Mouse (Mus musculus) erythroblast, embryonic 14.5 days (primary cell): ENCODE measurements around the gene Agap2. TPM values are rescaled to one million over a fixed set of nuclear protein-coding genes. Genes with fewer than 3 reads are reported as not detected.

Source experiments
- H3K27me3 ChIP-seq: 2 replicates; pipeline ENCODE4 v1.6.1; 2012; ENCODE audit warnings: inconsistent platforms; ENCODE audit not compliant: control insufficient read depth
- H3K36me3 ChIP-seq: 2 replicates; pipeline ENCODE4 v1.6.1; 2012; ENCODE audit warnings: mild to moderate bottlenecking, inconsistent platforms; ENCODE audit not compliant: control insufficient read depth
- H3K4me1 ChIP-seq: 2 replicates; pipeline ENCODE4 v1.6.1; 2012; ENCODE audit warnings: inconsistent platforms; ENCODE audit not compliant: control insufficient read depth
- H3K4me3 ChIP-seq: replicated peaks from 2 replicates; pipeline ENCODE3; 2012; ENCODE audit warnings: moderate library complexity, mild to moderate bottlenecking, inconsistent platforms
- H3K9me3 ChIP-seq: 2 replicates; pipeline ENCODE4 v1.6.1; 2012; ENCODE audit warnings: low read length, inconsistent platforms, mixed read lengths; ENCODE audit not compliant: control insufficient read depth
- GATA1 ChIP-seq: IDR thresholded peaks from 2 replicates; pipeline ENCODE4 v1.6.1; 2012; ENCODE audit warnings: low read length, inconsistent platforms, mixed read lengths
- TAL1 ChIP-seq: IDR thresholded peaks from 3 replicates; pipeline ENCODE4 v1.6.1; 2012; ENCODE audit warnings: low read length, inconsistent platforms, mixed read lengths
- polyA plus RNA-seq: library from polyadenylated mRNA; stranded (reverse); fragments of >175 nt; gene quantifications from 2 replicates; pipeline ENCODE4 v1.2.3, GENCODE M21; 2012

The Agap2 gene
- polyA plus RNA-seq: 0.07 and 0.10 TPM in 2 replicates

- Histone ChIP-seq H3K4me1 (peaks cover 42% of the 10 kb centered on the region), H3K27me3 (peaks cover 52% of the 10 kb centered on the region), H3K4me3 (peak within 1 kb of the TSS; percentile 26), H3K9me3 (peaks cover under 1% of the 10 kb centered on the region; the same call in 1 of the 2 replicates), H3K36me3 (no peaks in the 10 kb centered on the region)
- no peak for TF ChIP-seq GATA1
- no peak for TF ChIP-seq TAL1
These were observed at the start of gene Agap2 for GRCm38 (mm10) chr10:127075080-127075479. Agap2 (plus strand) TSS chr10:127075284.

GRCm38 (mm10) chr10:127030336-127031296 is 44.5 kb upstream of the Agap2 start, which contains the start of gene Tsfm:
Tsfm (minus strand) TSS chr10:127030840.
- no peak for TF ChIP-seq GATA1
- TF ChIP-seq TAL1: no peak
- Histone ChIP-seq H3K4me1 (peaks cover 15% of the 10 kb centered on the region), H3K27me3 (peaks cover 2% of the 10 kb centered on the region), H3K9me3 (no peaks in the 10 kb centered on the region), H3K36me3 (peaks cover 34% of the 10 kb centered on the region), H3K4me3 (peak within 1 kb of the TSS; percentile 84)

- H3K4me1 ChIP-seq: peaks cover 15% of the 10 kb centered on the region
- no peak overlapping the region for H3K4me3 ChIP-seq
- peaks cover 19% of the 10 kb centered on the region for H3K27me3 ChIP-seq
- H3K36me3 ChIP-seq: peaks cover 10% of the 10 kb centered on the region
- no peak for TF ChIP-seq TAL1
- TF ChIP-seq GATA1: no peak
- no peaks in the 10 kb centered on the region for H3K9me3 ChIP-seq
These were observed 41.8 kb upstream of the Agap2 start for GRCm38 (mm10) chr10:127033301-127033741.

- peaks cover 48% of the 10 kb centered on the region for H3K27me3 ChIP-seq
- H3K36me3 ChIP-seq: no peaks in the 10 kb centered on the region
- H3K9me3 ChIP-seq: peaks cover 4% of the 10 kb centered on the region
- peaks cover 6% of the 10 kb centered on the region for H3K4me1 ChIP-seq
- H3K4me3 ChIP-seq: no peak overlapping the region
- TF ChIP-seq TAL1 (no peak), GATA1 (no peak)
These were observed 38.8 kb upstream of the Agap2 start for GRCm38 (mm10) chr10:127036273-127036672.

GRCm38 (mm10) chr10:127037641-127038040 is 37.4 kb upstream of the Agap2 start:
- TF ChIP-seq TAL1 (no peak), GATA1 (no peak)
- Histone ChIP-seq H3K4me3 (no peak overlapping the region), H3K9me3 (peaks cover 4% of the 10 kb centered on the region), H3K27me3 (peaks cover 56% of the 10 kb centered on the region), H3K4me1 (peaks cover 20% of the 10 kb centered on the region), H3K36me3 (no peaks in the 10 kb centered on the region)

- H3K27me3 ChIP-seq: peaks cover 55% of the 10 kb centered on the region
- peaks cover 27% of the 10 kb centered on the region for H3K4me1 ChIP-seq
- peaks cover 16% of the 10 kb centered on the region for H3K36me3 ChIP-seq
- H3K4me3 ChIP-seq: peak overlapping the region; percentile 80
- no peak for TF ChIP-seq TAL1
- TF ChIP-seq GATA1: no peak
- H3K9me3 ChIP-seq: peaks cover 4% of the 10 kb centered on the region
These were observed 34.4 kb upstream of the Agap2 start for GRCm38 (mm10) chr10:127040569-127041214.

GRCm38 (mm10) chr10:127041274-127041766 is 33.8 kb upstream of the Agap2 start, which contains the start of the genes Mettl1 and Eef1akmt3:
Mettl1 (plus strand) TSS chr10:127041414.
Eef1akmt3 (minus strand) TSS chr10:127041513.
- H3K27me3 ChIP-seq: peaks cover 50% of the 10 kb centered on the region
- no peak for TF ChIP-seq TAL1
- TF ChIP-seq GATA1: no peak
- H3K4me1 ChIP-seq: peaks cover 27% of the 10 kb centered on the region
- H3K9me3 ChIP-seq: peaks cover 4% of the 10 kb centered on the region
- H3K4me3 ChIP-seq: peak within 1 kb of the TSS; percentile 80
- peaks cover 18% of the 10 kb centered on the region for H3K36me3 ChIP-seq

- peaks cover 47% of the 10 kb centered on the region for H3K27me3 ChIP-seq
- TF ChIP-seq GATA1 (no peak), TAL1 (no peak)
- peak overlapping the region; percentile 80 for H3K4me3 ChIP-seq
These were observed 33.2 kb upstream of the Agap2 start for GRCm38 (mm10) chr10:127041774-127042338.

More at GRCm38 (mm10) chr10:127041774-127042338, 33.2 kb upstream of the Agap2 start:
- H3K4me1 ChIP-seq: peaks cover 27% of the 10 kb centered on the region
- H3K9me3 ChIP-seq: peaks cover 4% of the 10 kb centered on the region
- peaks cover 18% of the 10 kb centered on the region for H3K36me3 ChIP-seq
